Mouse (Mus musculus) thymus, postnatal 4 days (tissue): ENCODE results near the gene Haus7.
"Not testable (repeated sequence)": the region's sequence is repeated elsewhere in the genome, so short reads cannot be mapped to it uniquely, and the experiment has no call there.

Experiments used
- DNase-seq: peaks from one replicate; pipeline ENCODE4 v3.0.0; 2021

Haus7 gene

GRCm38 (mm10) chrX:73465483-73466186 lies 6.8 kb upstream of the Haus7 start:
- DNase-seq: no peak

GRCm38 (mm10) chrX:73460792-73461191 lies 1.9 kb upstream of the Haus7 start:
- no peak for DNase-seq

- peak; percentile 82 for DNase-seq
Observed at GRCm38 (mm10) chrX:73451949-73452348, 6.9 kb downstream of the Haus7 start.

GRCm38 (mm10) chrX:73441428-73441827 lies 17.4 kb downstream of the Haus7 start:
- no peak for DNase-seq

GRCm38 (mm10) chrX:73435252-73435651 lies 23.6 kb downstream of the Haus7 start, which contains the start of gene Trex2:
Gene Trex2, minus strand, starts transcription at chrX:73435344.
- DNase-seq: no peak

- DNase-seq: no peak
Observed at GRCm38 (mm10) chrX:73432850-73433249, 26.0 kb downstream of the Haus7 start.

- no peak for DNase-seq
Observed at GRCm38 (mm10) chrX:73430036-73430435, 28.8 kb downstream of the Haus7 start.

- DNase-seq: peak; percentile 28
Observed at GRCm38 (mm10) chrX:73412767-73413166, 46.1 kb downstream of the Haus7 start.

- DNase-seq: peak; percentile 50
Observed at GRCm38 (mm10) chrX:73410880-73411517, 47.8 kb downstream of the Haus7 start, which contains the start of gene Zfp92. Gene Zfp92, plus strand, starts transcription at chrX:73411096.

- no peak for DNase-seq
Observed at GRCm38 (mm10) chrX:73401616-73402015, 57.2 kb downstream of the Haus7 start.

- DNase-seq: no peak
Observed at GRCm38 (mm10) chrX:73400951-73401350, 57.9 kb downstream of the Haus7 start.

- not testable (repeated sequence) for DNase-seq
Observed at GRCm38 (mm10) chrX:73398636-73399035, 60.2 kb downstream of the Haus7 start, which contains the start of gene Gm18336. Gene Gm18336, minus strand, starts transcription at chrX:73398736.

- no peak for DNase-seq
Observed at GRCm38 (mm10) chrX:73396446-73396845, 62.4 kb downstream of the Haus7 start.

GRCm38 (mm10) chrX:73391481-73391880 lies 67.4 kb downstream of the Haus7 start:
- DNase-seq: no peak
